Mouse (Mus musculus): Measurements from ENCODE around the gene Pemt.

The Pemt gene

GRCm38 (mm10) chr11:60046058-60046735, at the start of gene Pemt:
Gene Pemt, minus strand, starts transcription at chr11:60046489.
- peak; percentile 96 to 97 for DNase-seq

DNA sequence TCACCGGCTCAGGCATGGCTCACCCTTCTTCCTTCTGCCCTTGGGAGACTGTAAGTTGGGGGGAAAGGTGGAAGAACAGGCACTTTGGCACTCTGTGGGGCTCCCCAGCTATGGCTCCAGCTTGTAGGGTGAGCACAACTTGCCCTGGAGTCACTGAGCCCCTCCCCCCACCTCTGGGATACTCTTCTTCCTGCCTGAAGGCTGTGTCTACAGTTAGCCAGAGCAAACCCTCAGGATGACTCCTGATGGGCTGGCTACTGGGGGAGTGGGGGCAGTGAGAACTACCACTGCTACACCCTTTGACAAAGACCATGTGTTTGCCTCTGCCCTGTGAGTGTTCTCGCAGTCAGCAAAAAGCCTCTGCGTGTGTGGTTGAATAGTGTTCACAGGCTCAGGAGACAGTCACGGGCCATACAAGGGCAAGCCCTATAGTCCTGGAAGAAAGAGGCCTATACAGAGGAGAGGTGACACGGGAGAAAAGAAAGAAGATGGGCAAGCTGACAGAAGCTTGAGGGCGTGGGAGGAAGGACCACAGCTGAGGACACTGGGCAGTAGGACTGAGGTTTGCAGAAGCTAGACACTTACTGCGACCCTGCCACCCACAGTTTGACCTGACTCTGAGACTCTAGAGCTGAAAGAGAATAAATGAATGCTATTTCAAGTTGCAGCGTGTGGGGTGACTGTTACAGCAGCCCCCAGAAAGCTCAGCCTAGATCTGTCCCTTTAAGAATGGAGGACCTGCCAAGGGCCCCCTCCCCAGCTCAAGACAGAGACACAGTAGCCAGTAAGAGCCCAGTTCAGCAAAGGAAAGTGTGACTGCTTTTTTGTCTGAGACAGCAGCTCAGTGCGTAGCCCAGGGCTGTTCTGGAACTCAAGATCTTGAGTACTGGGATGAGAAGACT, 48.9 kb upstream of the Pemt start:
- DNase-seq: no peak

GRCm38 (mm10) chr11:60093984-60094587, 47.8 kb upstream of the Pemt start:
- no peak for DNase-seq

DNA sequence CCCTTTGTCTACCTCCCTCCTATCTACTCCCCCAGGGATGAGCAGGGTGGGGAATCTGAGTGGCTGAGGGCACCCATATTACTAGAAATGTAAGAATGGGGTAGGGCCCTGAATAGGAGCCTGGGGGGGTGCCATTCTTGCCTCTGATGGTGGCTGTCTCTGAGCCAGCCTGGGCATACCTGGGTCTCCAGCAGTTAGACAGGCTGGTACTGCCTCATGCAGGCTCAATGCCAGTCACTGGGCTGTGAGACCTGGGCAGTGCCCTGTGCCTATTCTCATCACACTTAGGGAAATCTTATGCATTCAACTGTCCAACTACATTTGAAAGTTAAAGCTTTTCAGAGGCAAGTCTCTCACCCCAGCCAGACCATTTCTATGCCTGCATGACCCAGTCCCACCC, 46.9 kb upstream of the Pemt start:
- no peak for DNase-seq

GRCm38 (mm10) chr11:60091422-60091761, 45.1 kb upstream of the Pemt start:
- DNase-seq: no peak

- DNase-seq: no peak
These were observed 44.6 kb upstream of the Pemt start for GRCm38 (mm10) chr11:60090696-60091421.

DNA sequence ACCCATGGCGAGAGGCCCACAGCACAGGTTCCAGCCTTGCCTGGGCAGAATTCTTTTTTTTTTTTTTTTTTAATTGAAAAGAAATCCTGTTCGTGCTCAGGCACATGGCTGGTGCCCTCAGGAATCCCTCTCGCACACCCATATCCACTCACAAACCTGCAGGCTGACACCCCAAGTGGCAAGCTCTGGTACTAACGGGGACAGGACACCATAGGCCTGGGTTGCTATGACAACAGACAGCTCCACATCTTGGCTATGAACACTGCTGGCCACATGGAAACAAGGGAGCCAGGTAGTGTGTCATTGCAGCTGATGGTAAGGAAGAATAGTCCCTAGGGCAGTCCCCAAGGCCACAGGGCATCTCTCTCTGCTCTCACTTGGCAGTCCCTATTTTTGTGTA, 42.7 kb upstream of the Pemt start:
- no peak for DNase-seq

DNA sequence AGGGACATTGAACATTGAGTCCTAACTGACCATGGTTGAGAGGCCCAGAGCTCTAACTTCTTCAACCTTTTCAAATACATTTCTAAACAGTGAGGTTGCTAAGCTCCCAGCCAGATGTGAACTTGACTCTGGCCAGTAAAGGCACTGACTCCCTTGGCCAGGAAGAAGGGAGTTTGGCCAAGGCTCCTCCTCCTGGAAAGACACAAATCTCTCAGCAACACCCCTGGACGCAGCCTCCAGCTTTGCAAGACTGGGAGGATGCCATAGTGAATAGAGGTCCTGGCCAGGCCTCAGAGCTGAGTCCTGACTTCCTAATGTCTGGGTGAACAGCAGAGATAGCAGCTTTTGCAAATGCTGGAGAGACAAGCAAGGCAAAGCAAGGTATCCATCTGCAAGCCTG, 40.4 kb upstream of the Pemt start:
- DNase-seq: no peak

DNA sequence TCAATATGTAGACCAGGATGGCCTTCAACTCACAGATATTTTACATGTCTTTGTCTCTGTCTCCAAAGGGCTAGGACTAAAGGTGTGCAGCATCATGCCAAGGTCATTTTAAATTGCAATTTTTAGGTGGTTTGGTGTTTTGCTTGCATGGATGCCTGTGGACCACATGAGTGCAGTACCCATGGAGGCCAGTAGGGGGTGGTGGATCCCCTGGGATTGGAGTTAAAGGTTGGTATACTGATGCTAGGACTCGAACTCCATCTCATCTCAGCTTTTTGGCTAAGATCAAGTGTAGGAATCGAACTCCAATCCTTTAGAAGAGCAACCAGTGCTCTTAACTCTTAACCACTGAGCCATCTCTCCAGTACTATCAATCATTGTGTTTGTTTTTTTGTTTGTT, 38.3 kb upstream of the Pemt start:
- peak; percentile 50 to 73 for DNase-seq

DNA sequence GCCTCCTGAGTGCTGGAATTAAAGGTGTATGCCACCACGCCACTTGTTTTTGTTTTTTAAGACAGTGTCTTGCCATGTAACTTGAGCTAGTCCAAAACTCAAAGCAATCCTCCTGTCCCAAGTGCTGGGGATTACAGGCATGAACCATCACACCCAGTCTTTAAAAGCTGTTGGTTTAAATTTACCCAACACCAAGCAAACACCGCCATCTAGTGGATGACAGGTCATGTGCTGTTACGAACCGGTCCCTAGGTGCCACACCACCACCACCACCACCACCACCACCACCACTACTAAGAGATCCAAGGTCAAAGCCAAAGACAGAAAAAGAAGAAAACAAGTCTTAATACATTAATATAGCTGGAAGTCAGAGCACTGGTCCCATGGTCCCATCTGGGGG, 30.5 kb upstream of the Pemt start:
- DNase-seq: peak; percentile 74 to 87

DNA sequence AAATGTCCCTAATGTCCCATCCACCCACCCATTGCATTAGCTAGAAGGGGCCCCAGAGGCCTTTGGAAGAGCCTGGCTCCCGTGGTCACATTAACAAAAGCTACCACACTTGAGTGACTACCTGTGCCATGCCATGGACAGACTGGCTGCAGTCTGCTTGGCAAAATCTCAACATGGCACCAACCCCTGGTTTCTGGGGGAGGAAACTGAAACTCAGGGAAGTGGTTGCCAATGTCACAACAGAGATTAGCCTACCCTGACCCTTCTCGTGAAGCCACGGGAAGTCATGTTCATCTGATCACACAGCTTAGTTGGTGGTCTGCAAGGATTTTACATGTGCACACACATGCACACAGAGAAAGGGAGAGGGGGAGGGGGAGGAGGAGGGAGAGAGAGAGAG, 29.9 kb upstream of the Pemt start:
- no peak for DNase-seq

GRCm38 (mm10) chr11:60073936-60074502, 27.7 kb upstream of the Pemt start:
- peak; percentile 16 to 45 for DNase-seq

DNA sequence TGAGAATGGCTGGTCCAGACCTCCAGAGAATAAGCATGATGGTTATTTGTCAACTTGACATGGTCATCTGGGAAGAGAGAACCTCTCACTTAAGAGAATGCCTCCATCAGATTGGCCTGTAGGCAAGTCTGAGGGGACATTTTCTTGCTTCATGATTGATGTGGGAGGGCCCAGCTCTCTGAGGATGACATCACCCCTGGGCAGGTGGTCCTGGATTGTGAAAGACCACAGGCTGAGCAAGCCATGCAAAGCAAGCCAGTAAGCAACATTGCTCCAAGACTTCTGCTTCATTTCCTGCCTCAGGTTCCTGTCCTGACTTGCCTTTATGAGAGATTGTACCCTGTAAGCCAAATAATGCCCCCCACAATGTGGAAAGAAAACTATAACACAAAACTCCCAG, 26.8 kb upstream of the Pemt start:
- no peak for DNase-seq

DNA sequence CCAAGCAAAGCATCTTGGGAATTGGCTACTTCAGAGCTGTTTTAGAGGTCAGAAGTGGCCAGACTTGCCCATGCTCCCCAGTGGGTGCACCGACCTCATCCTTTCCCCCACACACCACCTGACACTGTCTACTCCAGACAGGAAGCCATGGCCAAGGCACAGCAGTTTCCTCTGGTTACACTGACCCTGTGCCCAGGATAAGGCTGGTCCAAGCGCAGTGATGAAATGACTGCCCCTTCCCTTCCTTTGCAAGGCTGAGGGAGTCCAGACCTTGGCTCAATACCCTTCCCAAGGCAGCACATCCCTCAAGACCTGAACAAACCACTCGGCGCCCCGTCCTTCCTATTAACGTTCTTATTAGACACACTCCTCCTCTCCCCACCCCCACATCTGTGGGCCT, 24.9 kb upstream of the Pemt start:
- DNase-seq: no peak

- peak; percentile 68 to 76 for DNase-seq
These were observed 24.3 kb upstream of the Pemt start for GRCm38 (mm10) chr11:60070599-60070998.

DNA sequence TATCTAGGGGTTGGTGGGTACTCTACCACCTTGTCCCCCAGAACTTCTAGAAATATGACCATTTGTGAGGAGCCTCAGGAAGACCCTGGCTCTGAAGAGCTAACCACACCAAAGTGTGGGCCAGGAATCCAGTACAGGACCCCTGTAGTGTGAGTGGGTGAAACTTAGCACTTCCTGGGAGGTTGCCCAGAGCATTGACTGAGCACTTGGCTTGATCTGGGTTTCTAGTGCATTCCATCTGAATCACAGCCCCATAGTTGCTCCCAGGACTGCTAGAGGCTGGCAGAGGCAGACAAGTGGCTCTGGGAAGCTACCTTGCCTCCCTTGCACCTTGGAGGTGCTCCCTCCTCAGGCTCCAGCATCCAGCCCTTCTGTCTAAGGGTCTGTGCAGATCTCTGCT, 22.3 kb upstream of the Pemt start:
- DNase-seq: no peak

GRCm38 (mm10) chr11:60067646-60068045, 21.4 kb upstream of the Pemt start:
- DNase-seq: no peak

GRCm38 (mm10) chr11:60065267-60065666, 19.0 kb upstream of the Pemt start:
- no peak for DNase-seq

- DNase-seq: no peak
These were observed 15.3 kb upstream of the Pemt start for GRCm38 (mm10) chr11:60061504-60062006.

DNA sequence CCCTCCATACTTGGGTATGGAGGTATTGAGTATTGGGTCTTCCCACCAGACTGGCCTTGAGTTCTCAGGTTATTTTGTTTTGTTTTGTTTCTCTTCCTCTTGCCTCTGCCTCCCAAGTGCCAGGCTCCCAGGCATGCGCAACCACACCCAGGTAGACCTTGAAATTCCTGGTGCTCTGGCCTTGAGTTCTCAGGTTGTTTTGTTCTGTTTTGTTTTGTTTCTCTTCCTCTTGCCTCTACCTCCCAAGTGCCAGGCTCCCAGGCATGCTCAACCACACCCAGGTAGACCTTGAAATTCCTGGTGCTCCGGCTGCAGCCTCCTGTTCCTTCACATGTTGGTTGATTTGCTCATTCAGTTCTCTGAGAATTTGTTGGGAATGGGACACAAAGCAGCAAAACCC, 13.7 kb upstream of the Pemt start:
- DNase-seq: no peak

- DNase-seq: no peak
These were observed 12.2 kb upstream of the Pemt start for GRCm38 (mm10) chr11:60058441-60058840.

DNA sequence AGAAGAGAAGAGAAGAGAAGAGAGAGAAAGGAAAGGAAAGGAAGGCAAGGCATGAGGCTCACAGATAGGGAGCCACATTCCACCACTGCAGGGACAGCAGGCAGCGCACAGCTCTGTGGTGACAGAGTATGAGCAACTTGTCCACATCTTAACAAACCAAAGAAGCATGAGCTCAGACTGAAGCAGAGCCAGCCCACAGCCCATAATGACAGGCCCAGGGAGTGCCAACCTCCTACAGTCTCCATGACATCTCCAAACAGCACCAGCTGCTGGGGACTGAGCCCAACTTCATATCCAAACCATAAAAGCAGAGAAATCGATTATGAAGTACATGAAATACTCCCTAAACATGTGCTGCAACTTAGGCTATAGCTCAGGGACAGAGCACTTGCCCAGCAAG, 11.7 kb upstream of the Pemt start:
- no peak for DNase-seq

DNA sequence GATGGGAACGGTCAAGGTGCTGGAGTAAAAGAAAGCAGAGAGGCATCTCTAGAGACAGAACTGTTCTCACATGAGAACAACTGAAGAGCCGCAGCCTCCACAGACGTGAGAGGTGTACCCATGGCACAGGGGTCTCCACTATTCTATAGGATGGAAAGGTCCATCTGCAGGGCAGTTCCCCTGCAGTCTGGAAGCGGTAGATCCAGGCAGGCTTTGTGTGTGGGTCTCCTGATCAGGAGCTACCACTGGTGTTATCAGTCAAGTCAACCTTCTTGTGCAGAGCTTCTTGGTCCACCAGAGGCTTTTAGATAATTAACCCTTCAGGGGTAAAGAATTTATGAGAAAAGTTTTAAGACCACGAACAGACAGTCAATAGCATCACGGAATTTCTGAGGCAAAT, 10.2 kb upstream of the Pemt start:
- no peak for DNase-seq
